Comparison of ENCODE assay signal across 11 mouse cellular contexts in the genomic region with DNA sequence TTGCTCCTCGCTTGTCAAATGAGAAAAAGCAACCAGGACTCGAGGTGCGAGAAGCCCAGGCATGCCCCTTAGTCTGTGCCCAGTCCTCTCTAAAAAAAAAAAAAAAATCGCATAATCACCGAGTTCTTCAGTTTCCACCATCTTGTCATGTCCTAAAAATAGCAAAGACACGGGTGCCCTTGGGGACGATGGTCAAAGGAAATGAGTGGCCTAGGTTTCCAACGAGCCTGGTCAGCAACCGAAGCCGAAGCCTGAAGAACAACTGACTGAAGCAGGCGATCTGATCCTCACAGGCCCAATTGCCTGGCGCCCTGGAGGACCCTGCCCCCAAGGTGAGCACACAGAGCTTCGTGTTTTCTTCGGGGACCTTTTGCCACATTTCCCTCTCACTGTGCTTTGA.
DNase-seq lines count a peak whose midpoint lies in the region; ATAC-seq and TF ChIP-seq lines count a peak whose summit lies in the region.
"Had no signal": no experiment of that assay in that cellular context is flagged by ENCODE, and none has a peak within 500 bp of the region (broad histone marks: within the 10 kb centered on the region; RNA-seq: fewer than 3 reads in every experiment).

No protein-coding gene starts in this region.

- H3K9me3 ChIP-seq in liver, embryonic 11.5 days (ENCODE audit: control insufficient read depth, low read length): no peaks in the 10 kb centered on the region

- H3K27me3 ChIP-seq in liver, adult 2 months (ENCODE audit: control insufficient read depth, insufficient read depth, low read length): no peaks in the 10 kb centered on the region
- no peaks in the 10 kb centered on the region for H3K27me3 ChIP-seq in heart, adult 2 months (ENCODE audit: control insufficient read depth, insufficient read depth, low read length)
- no peaks in the 10 kb centered on the region for H3K27me3 ChIP-seq in liver, embryonic 11.5 days (replicated peaks; ENCODE audit: control insufficient read depth, insufficient read depth, low read length)

- DNase-seq in liver, adult 2 months (ENCODE audit: extremely low read depth, low read depth, low spot score): no peak
- DNase-seq in liver (no peak), ZHBTc4 (ENCODE audit: low read depth, low spot score) (peak; percentile 44)
- DNase-seq in heart, adult 2 months: peak; percentile 5 to 21
- DNase-seq in liver, embryonic 11.5 days (ENCODE audit: low spot score): no peak
- DNase-seq in frontal cortex, postnatal 14 days (ENCODE audit: low spot score in 2 of 2): no peak
- no peak for DNase-seq in thymus, postnatal 25 days
- DNase-seq: layer of hippocampus, adult 9-11 months; lung, postnatal 14 days had no signal

- no peaks in the 10 kb centered on the region for H3K79me2 ChIP-seq in liver, adult 2 months (ENCODE audit: control insufficient read depth, insufficient read depth, low read length)
- no peaks in the 10 kb centered on the region for H3K79me2 ChIP-seq in heart, adult 2 months (replicated peaks; ENCODE audit: control insufficient read depth, insufficient read depth, low read length)

- TF ChIP-seq CTCF in liver, adult 2 months (IDR thresholded peaks at IDR 0.05; ENCODE audit: low read depth, low read length): no peak
- no peak for TF ChIP-seq CTCF in heart, adult 2 months (IDR thresholded peaks at IDR 0.05)

- no peak for TF ChIP-seq EP300 in heart, adult 2 months (IDR thresholded peaks at IDR 0.05; ENCODE audit: insufficient read depth, low read depth, low read length)

- peak overlapping the region; percentile 53 for H3K4me2 ChIP-seq in liver, embryonic 11.5 days

- no peaks in the 10 kb centered on the region for H3K36me3 ChIP-seq in liver, adult 2 months (ENCODE audit: control insufficient read depth, insufficient read depth, low read length)
- no peaks in the 10 kb centered on the region for H3K36me3 ChIP-seq in heart, adult 2 months (ENCODE audit: control insufficient read depth, insufficient read depth, low read length)
- H3K36me3 ChIP-seq in liver, embryonic 11.5 days (ENCODE audit: control insufficient read depth, insufficient read depth, low read length): no peaks in the 10 kb centered on the region

- ATAC-seq in liver, embryonic 11.5 days (replicated peaks; ENCODE audit: low FRiP score): no peak
- ATAC-seq: inflammation-experienced regulatory T-cells, adult 6 months; Patski had no signal

- H3K9ac ChIP-seq in liver, adult 2 months (ENCODE audit: low read depth, low read length): no peak overlapping the region
- H3K9ac ChIP-seq in heart, adult 2 months (ENCODE audit: low read depth, low read length): peak overlapping the region; percentile 19; the same call in 1 of the 2 replicates
- no peak overlapping the region for H3K9ac ChIP-seq in liver, embryonic 11.5 days (ENCODE audit: low read depth, low read length)

- TF ChIP-seq POLR2A in liver, adult 2 months (IDR thresholded peaks at IDR 0.05; ENCODE audit: extremely low read depth, insufficient read depth, low read length): no peak
- no peak for TF ChIP-seq POLR2A in heart, adult 2 months (IDR thresholded peaks at IDR 0.05; ENCODE audit: insufficient read depth, low read depth, low read length)

- 65% methylated on average over 14 of the region's 14 CpGs for WGBS in liver, adult 2 months
- 27% methylated on average over 14 of the region's 14 CpGs for WGBS in heart, adult 2 months
- WGBS in liver, embryonic 11.5 days: 42% methylated on average over 14 of the region's 14 CpGs

- no peaks in the 10 kb centered on the region for H3K4me1 ChIP-seq in liver, adult 2 months (ENCODE audit: control insufficient read depth, insufficient read depth, low read length)
- H3K4me1 ChIP-seq in heart, adult 2 months (ENCODE audit: control insufficient read depth, insufficient read depth, low read length): peaks cover 3% of the 10 kb centered on the region
- H3K4me1 ChIP-seq in liver, embryonic 11.5 days (replicated peaks; ENCODE audit: control insufficient read depth, insufficient read depth, low read length): no peaks in the 10 kb centered on the region

- no peak overlapping the region for H3K27ac ChIP-seq in liver, adult 2 months (replicated peaks; ENCODE audit: insufficient read depth, low read depth, low read length)
- peak overlapping the region; percentile 4 for H3K27ac ChIP-seq in heart, adult 2 months
- no peak overlapping the region for H3K27ac ChIP-seq in liver, embryonic 11.5 days (ENCODE audit: low read depth, low read length)

- peak overlapping the region; percentile 16; the same call in 1 of the 2 replicates for H3K4me3 ChIP-seq in liver, adult 2 months (ENCODE audit: insufficient read depth, low read depth, low read length)
- H3K4me3 ChIP-seq in heart, adult 2 months: peak overlapping the region; percentile 32
- peak overlapping the region; percentile 32 for H3K4me3 ChIP-seq in liver, embryonic 11.5 days (ENCODE audit: low read depth, low read length)

- intact Hi-C loops in heart, adult 2 months (cut with DNase I): no loop called here

Comparison
In these comparisons a context has a peak if more than half of its experiments do, and no peak if none do; other contexts are left out.
1. DNase-seq: peak in ZHBTc4 (single experiment) and heart, adult 2 months (2 of 2); none in liver, adult 2 months (single experiment), liver (single experiment), liver, embryonic 11.5 days (single experiment), frontal cortex, postnatal 14 days (0 of 2) and thymus, postnatal 25 days (single experiment).
2. Peak in every context shown above with its lines, with median percentiles within 50 percentile points of each other: H3K4me3 ChIP-seq.